Mouse (Mus musculus) large intestine, adult 2 months (tissue): ENCODE measurements around the gene Cdon. TPM values are rescaled to one million over a fixed set of nuclear protein-coding genes. Genes with fewer than 3 reads are reported as not detected.
A peak's percentile ranks its signal among the peaks of the same experiment; 100 is the strongest.

Experiments
- DNase-seq: peaks from one replicate; pipeline ENCODE4 v3.0.0-alpha.2; 2012; ENCODE audit warnings: low read depth, low spot score
- WGBS: fragments of 180-500 bp; shearing (Covaris S2); methylation state at CpG from one replicate; pipeline ENCODE4 v1.1.7; 2018; 5-methylcytosine and 5-hydroxymethylcytosine counted together
- polyA plus RNA-seq: library from polyadenylated mRNA; depleted of rRNA; stranded (reverse); fragments of >200 nt; gene quantifications from 2 replicates; pipeline ENCODE4 v1.2.3, GENCODE M21; 2012; rRNA removed

Gene Cdon
- polyA plus RNA-seq = 3.4 and 3.5 TPM in 2 replicates

DNA sequence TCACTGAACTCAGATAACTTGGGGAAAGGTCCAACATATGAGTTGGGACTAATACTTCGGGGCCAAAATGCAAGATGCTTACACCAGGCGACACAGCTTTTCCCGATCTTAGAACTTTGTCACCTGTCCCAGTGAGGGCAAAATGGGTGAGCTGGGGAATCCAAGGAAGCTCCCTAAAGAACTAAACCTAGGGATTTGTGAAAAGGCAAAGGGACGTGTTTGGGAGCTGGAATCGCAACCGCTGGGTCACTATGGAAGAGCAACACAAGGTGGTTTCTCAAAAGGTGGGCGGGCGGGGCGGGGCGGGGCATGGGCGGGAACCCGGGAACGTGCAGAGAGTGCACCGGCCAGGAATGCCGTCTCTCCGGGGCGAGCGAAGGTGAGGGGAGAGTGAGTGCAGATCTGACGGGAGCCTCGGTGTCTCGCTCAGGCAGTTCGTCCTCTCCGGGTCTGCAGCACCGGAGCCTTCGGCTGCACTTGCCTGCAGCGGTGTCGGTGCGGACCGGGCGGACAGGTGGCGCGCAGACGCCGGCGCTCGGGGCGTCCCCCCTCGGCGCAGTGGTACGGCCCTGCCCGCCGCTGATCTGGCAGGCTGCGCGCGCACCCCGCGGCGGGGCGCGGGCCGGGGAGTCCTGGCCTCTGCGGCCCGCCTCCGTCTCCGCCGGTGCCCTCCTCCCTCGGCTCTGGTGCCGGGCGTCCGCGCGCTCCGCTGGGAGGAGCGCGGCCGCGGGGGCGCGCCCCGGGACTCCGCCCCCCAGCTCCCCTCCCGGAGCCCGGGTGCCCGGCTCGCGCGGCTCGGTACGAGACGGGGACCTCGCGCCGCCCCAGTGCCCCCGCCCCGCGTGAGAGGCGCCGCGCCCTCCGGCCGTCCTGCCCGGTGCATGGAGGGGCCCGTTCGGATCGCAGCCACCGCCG, at the start of gene Cdon:
Gene Cdon, plus strand, starts transcription at position 324 of the 915 bp plus-strand sequence.
- WGBS = 1% methylated on average over 85 of the region's 97 CpGs
- DNase-seq = peak; percentile 70

DNA sequence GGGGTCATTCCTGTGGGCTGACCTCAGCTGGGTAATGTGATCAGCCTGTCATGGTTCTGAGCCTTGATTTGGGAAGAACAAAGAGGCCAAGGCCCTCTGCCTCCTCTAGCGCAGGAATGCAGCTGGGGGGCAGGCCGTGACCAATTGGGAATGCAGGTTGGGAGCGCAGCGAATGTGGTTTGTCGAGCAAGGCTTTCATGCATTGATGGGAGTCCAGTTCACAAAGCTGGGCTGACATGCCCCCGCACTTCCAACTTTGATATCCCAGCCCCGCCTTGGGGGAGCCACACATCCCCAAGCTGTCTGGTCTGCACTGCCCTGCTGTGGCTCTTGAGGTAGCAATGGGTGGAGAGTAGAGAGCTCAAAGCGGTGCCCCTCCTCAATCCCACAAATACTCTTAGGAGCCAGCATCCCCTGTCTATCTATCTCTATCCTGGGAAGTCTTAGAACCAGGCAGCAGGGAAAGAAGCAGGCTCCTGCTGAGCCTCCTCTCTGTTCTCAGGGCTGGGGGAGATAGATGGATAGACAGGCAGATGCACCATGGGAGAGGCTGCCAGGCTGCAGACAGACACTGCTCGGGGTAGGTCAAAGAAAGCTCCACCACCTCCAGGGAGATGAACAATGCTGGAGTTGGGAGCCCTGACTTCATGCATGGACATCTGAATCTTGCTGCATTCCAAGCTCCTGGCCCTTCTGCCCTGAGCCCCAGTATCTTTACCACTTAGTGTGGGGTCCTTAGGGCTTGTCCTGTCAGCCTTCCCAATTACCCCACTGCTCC, 48.4 kb upstream of the Cdon start:
- WGBS = 79% methylated on average over 9 of the region's 9 CpGs
- DNase-seq = no peak

DNA sequence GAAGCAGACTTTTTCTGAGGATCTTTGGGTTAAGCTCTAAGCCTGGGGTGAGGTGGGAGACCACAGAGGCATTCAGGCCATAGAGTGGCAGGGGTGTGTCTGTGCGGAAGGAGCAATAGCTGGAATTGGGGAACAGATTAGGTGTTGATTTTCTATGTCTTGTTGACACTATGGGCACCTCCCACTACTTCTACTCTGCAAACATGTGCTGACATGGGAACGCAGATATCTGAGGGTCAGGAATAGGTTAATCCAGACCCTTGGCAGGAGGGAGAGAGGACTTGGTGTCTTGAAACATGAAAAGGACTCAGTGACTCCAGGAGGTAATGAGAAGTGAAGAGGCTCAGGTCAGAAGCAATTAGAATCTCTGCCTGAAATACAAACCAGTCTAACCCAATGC, 43.0 kb upstream of the Cdon start:
- WGBS = 57% methylated on average over 2 of the region's 2 CpGs
- DNase-seq = no peak

DNA sequence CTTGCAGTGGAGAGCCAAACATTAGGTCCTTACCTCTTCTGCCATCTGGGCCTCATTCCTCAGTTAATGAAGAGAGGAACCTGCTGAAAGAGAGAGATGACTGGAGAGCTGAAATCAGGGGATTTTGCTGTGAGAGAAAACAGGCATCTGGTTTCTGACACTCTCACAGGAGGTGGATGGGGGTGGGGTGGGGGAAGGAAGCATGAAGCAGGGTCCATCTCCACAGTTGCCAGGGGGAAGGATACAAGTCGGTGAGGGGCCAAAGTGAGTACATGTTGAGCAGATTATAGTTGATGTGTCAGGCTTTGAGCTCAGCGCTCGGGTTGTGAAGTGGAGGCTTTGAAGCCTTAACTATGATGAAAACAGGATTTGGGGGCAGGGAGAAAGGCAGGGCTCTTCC, 41.9 kb upstream of the Cdon start:
- 82% methylated on average over 3 of the region's 3 CpGs for WGBS
- no peak for DNase-seq

DNA sequence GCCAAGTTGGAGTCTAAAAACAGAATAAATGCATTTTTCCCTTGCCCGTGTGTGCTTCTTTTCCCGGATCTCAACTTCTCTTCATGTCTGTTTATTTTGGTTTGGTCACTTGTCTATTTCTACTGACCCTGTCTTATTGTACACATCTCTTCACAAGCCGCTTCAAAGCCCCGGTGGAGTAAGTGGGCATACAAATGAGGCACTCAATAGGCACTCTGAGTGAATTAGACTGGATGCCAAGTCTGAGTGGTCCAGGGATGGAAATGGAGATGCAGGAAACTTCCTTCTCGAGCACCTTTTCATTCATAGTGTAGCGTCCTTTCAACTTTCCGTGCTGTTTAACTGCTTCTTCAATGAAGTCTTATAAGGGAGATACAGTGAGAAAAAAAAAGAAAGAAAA, 21.0 kb upstream of the Cdon start:
- WGBS = 62% methylated on average over 7 of the region's 7 CpGs
- DNase-seq = no peak

DNA sequence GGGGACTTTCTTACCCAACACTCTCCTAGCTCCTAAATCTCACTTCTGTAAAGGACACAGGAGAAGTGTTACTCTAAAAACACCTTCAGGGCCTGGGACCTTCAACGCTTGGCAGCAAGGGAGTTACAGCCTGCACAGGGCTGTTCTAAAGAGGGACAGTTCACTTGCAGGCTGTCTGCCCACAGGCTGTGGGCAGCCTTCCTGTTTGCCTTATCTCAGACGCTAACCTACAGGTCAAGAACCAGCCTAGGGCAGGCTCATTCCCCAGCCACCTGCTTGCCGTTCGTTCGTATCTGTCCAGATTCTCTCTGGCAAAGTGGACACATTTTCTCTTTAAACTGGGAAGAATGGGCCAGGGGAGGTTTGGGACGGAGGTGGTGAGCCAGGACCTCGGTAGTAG, 20.5 kb upstream of the Cdon start:
- 27% methylated on average over 7 of the region's 7 CpGs for whole genome bisulfite sequencing
- DNase-seq = no peak

DNA sequence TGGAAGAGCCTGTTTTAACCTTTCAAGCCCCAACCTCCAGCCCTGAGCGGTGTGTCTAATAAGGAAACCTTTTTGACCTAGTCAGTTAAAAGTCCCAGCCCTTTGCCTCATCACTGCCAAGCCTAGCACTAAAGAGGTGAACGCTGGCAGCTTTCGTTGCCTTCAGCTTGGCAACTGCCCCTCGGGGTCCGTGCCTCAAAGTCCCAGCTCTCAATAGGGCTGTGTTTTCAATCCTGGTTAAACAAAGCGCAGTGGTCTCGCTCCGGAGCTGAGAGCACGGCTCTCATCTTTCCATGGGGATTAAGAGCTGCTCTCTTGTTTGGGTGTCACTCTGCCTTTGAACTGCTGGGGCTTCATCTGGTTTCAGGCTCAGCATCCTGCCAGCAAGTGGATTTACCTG, 20.1 kb upstream of the Cdon start:
- 36% methylated on average over 9 of the region's 9 CpGs for WGBS

DNA sequence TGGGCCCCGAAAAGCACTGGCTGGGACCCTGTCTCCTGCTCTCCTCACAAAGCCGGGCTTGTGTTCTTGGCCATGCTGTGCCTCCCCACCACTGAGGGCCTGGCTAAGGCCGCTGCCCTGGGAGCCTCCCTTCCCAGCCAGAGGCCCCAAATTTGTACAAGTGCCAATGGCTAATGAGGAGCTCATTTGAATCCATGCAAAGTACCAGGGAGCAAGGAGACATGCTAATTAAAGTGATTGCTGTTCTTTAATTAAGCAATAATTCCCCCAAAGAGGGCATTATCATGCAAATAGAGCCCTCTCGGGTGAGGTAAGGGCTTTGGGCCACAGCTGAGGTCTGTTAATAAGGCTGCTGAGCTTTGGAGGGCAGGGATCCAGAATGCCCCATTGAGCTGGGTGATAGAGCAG, 18.3 kb upstream of the Cdon start:
- DNase-seq = no peak
- 83% methylated on average over 4 of the region's 4 CpGs for WGBS

More for the DNA sequence above, 20.1 kb upstream of the Cdon start:
- no peak for DNase-seq

DNA sequence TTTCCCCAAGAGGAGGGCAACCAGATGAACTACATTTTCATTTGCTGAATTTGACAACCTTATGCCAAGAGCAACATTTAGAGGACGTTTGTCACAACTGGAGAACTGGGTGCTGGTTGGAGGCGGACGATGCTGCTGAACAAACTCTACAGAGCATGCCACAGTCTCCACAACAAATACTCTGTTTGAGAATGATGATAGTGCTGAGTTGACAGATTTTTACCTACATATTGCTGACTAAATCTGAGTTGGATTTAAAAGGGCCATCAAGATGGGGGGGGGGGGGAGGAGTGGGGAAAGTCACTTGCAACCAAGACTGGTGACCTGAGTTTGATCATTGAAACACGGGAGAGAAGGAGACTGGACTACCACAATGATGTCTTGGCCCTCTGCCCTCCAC, 17.4 kb upstream of the Cdon start:
- WGBS = 77% methylated on average over 4 of the region's 4 CpGs
- DNase-seq = no peak

DNA sequence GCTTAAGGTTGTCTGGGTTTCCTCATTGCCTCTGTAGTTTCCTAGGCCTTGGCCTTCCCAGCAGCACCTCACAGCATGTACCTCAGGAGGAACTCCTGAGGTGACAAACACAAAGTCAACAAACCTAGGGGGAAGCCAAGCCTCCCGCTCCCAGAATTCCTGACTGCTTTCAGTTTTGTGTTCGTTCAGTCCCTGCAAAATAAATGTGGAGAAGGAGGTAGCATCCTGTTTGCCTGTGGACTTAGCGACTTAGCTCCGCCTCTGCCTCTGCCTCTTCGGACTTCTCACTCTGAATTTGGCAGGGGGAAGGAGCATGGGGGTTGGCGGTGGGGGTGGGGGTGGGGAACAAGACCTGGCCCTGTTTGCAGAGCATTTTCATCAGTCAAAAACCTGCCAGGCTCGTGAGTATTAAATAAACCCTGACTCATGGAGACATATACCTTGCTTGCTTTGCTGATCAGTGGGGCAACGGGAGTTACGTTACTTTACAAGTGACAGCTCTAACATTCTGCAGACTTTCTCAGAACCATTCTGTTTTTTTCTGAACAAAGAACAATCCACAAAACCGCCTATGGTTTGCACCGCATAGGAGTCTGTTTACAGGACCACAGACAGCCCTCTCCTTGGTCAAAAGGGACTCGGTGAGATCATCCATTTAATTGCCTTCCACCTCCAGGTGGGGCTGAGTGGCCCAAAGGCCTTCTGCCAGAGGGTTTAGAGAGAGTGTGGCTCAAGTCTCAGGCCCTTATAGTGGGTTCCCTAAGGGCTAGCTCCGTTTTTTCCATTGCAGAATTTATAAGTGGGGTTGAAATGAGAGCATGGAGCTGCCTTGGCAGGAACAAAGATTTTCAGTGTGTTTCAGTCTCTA, 15.7 kb upstream of the Cdon start:
- DNase-seq = peak; percentile 68
- WGBS = 7% methylated on average over 13 of the region's 13 CpGs

DNA sequence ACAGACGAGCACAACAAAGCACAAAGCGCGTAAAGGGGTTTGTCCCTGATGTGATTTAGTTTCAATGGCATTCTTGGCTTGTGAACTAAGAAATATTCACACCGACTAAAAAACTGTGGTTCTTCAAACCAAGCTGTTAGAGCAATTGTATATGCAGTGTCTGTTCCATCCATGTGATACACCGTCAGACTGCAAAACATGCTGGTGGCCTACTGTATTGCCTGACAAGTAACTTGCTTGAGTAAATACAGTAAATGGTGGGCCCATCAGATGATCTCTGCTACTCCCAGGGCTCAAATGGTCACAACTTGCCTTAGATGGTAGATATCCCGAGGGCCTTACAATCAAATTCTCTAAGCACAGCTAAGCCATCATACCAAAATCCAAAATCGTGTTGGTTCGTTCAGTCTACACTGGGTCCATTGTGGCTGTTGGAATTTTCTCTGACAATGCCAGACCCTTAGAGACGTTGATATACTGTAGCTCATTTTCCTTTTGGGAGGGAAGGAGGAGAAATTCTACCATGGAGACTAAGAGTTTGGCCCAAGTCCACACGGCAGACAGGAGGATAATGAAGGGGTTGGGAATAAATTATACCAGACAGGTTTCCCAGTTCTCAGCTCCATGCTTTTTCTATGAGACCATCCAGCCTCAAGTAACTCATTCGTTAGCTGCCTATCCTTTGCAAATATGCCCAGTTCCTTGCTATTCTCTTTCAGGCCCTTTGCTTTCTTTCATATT, 9.5 kb upstream of the Cdon start:
- WGBS = 87% methylated on average over 11 of the region's 11 CpGs
- DNase-seq = no peak

DNA sequence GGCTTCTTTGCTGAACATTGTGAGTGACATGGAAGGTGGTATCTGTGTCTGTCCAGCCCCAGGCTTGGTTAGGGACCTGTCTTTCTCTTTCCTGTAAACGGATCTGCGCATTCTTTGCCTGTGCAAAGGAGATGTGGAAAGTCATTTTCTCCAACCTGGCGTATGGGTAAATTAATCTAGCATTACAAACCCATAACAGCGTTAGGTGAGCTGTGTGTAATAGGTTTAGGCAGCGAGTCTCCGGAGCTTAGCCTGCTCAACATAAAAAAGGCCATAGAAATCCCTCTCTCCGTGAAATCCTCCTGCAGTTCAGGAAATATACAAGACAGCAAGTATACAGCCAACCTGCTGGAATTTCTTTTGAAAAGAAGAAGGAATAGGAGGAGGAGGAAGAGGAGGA, 9.0 kb upstream of the Cdon start:
- WGBS = 77% methylated on average over 7 of the region's 7 CpGs
- no peak for DNase-seq

DNA sequence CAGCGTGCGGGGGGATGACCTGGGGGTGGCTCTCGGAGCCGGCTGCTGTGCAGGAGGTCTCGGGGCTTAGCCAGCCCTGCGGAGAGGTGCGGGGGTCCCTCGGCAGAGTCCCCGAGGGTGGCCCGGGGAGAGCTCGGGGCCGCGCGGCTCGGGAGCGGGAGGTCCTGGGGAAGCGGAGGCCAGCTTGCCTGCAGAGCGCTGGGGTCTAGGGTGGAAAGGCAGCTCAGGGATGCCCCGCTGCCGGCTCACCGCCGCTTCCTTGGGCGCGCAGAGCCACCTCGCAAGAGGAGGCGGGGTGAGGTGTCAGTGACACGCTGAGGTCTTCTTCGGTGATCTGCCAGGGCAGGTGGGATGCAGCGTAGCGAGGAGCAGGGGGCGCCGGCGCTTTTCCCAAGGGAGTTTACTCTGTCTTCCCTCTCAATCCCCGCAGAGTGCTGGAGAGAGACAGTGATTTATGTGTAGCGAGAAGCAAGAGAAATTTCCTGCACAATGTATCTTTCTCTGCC, 855 bp downstream of the Cdon start:
- no peak for DNase-seq
- WGBS = 2% methylated on average over 34 of the region's 35 CpGs

DNA sequence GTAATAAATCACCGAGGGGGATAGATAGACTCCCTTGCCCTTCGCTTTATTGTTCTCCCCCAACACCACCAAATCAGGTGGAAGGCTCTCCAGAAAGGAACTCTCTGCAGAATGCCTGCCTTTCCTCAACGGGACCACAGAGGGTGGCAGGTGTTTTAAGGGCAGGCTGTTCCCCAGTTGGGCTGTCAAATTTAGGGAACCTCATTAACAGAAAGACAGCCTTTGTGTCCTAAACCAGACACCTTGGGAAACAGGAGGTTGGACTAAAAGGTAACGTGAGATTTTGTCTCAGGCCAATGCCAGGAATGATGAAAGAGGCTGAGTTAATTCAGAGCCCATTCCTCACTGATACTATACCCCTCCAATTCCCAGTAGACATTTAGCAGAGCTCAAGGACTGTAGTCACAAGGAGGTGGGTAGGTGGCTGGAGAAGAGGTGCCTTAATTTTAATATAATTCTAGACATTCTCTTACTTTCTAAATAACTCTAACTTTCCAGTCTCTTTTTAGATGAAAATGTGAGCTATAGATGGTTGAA, 1.5 kb downstream of the Cdon start:
- 20% methylated on average over 4 of the region's 4 CpGs for WGBS
- no peak for DNase-seq

DNA sequence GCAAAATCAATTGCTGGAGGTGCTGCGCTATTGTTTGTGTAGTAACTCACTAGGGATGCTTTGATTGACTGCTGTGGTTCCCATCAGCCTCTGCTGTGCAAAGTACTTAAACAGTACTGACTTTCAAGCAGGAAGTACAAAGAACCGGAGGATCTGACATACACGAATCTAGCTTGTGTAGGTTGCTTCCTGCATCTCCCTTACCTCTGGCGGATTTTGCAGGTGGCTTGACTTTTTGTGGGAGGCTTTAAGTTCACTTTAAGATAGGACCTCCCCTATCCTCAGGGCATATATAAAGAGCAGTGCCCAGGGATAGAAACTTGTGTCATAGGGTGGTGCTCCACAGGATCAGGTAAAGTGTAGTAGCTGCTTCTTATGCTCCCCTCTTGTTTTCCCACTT, 2.3 kb downstream of the Cdon start:
- DNase-seq = no peak
- WGBS = 28% methylated on average over 4 of the region's 4 CpGs

DNA sequence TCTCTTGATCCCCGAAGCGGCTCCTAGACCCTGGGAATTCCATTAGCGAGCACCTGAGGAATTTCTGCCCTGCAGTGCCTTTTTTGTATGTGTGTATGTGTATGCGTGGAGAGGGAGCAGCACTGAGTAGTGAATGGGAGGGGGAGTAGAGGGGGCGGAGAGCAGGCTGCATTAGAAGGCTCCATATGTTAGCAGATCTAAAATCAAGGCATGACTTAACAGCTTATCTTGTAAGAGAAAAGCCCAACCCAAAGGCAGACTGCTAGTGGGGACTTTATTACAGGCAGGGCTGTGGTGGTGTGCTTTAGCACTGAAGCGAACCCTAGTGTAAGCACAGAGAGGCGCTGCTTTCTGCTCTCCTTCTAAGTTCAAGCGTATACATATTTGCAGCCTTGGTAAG, 3.7 kb downstream of the Cdon start:
- no peak for DNase-seq
- WGBS = 38% methylated on average over 8 of the region's 8 CpGs

DNA sequence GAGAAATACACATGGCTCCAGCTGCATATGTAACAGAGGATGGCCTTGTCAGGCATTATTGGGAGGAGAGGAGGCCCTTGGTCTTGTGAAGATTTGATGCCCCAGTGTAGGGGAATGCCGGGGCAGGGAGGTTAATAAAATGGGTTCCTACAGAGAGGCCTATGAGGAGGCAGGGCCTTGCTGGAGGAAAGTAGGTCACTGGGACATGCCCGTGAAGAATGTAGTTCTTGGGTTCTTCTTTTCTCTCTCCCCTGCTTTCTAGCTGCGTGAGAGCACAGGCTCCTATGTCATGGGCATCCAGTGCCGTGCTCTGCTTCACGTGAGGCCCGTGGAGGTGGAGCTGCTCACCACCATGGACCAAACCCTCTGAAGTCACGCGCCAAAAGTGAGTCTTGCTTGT, 9.5 kb downstream of the Cdon start:
- 85% methylated on average over 8 of the region's 8 CpGs for WGBS
- no peak for DNase-seq

DNA sequence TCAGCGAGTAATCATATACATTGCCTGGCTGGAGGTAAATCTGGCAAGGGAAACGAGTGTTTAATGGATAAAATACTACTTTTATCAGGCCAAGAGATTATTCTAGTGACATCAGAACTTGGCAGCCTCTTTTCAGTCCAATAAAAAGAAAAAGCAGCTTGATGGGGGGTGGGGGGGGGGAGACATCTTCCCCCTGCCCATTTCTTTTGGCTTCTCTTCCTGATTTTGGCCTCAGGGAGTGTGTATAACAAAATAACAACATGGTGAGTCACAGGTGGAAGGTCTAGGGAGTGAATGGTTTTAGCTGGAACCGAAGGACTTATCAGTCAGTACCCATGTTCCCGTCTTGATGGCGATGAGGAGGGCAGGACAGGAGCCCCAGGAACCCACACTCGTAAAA, 10.5 kb downstream of the Cdon start:
- DNase-seq = no peak
- 64% methylated on average over 6 of the region's 6 CpGs for WGBS
